Mouse (Mus musculus) 3T3-L1 (cell line): ENCODE measurements around the gene Fkbp4.

Experiments used
- DNase-seq: peaks from one replicate; pipeline ENCODE4 v3.0.0-alpha.2; 2015; ENCODE audit warnings: low read depth, low spot score

The Fkbp4 gene

GRCm38 (mm10) chr6:128397574-128398261, 40.8 kb downstream of the Fkbp4 start:
- DNase-seq = peak; percentile 64

- peak; percentile 31 for DNase-seq
Measured at GRCm38 (mm10) chr6:128390683-128391082, 47.8 kb downstream of the Fkbp4 start.

DNA sequence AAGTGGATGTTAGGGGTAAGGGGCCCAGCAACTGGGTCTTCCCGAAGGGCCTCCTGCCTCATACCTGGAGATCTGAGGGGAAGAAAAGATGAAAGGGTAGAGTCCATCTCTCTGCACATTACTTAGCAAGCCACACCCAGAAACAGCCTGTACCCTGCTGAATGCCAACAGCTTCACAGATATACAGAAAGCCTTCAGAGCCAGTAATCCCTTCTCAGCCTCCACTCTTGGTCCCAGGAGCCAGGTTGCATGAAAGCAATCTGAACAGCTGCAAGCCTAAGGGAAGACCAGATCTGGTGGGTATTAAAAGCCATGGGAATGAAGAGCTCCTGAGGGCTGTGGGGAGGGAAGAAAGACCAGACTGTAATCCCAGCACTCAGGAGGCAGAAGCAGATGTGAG, 49.3 kb downstream of the Fkbp4 start:
- DNase-seq = no peak

- no peak for DNase-seq
Measured at GRCm38 (mm10) chr6:128385026-128385425, 53.5 kb downstream of the Fkbp4 start.

DNA sequence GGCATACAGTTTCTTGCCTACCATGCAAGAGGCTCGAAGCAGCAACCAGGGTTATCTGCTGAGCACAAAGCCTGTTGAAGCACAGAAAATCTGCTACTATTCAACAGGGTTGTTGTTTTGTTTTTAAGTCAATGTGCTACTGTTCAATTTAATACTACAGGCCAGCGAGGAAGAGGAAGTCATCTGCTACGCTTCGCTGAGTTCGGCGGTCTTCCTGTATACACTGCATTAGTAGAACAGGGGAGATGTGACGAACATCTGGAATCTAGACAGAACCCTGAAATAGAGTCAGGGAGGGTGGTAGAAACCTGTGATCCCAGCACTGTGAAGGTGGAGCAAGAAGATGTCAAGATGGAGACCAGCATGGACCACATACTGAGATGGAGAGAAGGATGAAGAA, 54.7 kb downstream of the Fkbp4 start:
- DNase-seq = no peak

DNA sequence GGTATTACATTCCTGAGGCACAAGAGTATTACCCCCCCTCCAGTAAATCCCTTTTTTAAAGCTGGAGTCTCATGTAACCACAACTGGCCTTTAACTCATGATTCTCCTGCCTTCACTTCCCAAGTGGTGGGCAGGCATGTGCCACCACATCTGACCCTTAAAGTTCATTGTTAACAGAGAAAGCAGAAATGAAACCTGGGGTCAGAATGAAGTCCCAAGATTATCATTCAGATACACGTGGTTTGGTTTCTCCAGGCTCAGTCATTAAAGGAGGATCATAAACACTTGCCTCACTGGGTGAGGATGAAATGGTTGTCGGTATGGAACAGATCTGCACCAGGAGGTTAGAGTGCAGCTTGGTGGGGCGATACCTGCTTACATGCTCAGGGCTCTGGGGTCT, 57.2 kb downstream of the Fkbp4 start:
- no peak for DNase-seq

- peak; percentile 36 for DNase-seq
Measured at GRCm38 (mm10) chr6:128380594-128381167, 57.8 kb downstream of the Fkbp4 start.
